Mouse (Mus musculus): ENCODE data around the gene Nmd3.

The Nmd3 gene

GRCm38 (mm10) chr3:69763630-69764565, 42.1 kb downstream of the Nmd3 start:
- DNase-seq: no peak

- DNase-seq: no peak
Observed at GRCm38 (mm10) chr3:69765206-69765605, 43.4 kb downstream of the Nmd3 start.

GRCm38 (mm10) chr3:69769150-69769549, 47.4 kb downstream of the Nmd3 start:
- DNase-seq: no peak

DNA sequence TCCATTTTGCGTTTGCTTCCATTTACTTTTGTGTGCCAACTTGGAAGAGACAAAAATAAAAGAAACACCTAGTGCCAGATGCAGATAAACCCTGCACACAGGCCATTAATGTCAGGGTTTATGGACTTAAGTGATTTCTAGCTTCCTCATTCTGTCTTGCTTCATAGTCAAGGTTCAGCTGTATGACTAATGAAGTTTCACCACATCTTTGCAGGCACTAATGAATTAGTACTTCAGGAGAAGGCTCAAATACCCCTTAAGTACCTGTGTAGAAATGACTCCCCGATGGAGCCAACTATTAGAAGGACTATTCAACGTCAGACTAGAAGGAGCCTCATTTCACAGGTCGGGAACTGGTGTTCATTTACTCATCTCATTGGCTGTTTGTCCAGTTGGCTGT, 51.6 kb downstream of the Nmd3 start:
- no peak for DNase-seq

DNA sequence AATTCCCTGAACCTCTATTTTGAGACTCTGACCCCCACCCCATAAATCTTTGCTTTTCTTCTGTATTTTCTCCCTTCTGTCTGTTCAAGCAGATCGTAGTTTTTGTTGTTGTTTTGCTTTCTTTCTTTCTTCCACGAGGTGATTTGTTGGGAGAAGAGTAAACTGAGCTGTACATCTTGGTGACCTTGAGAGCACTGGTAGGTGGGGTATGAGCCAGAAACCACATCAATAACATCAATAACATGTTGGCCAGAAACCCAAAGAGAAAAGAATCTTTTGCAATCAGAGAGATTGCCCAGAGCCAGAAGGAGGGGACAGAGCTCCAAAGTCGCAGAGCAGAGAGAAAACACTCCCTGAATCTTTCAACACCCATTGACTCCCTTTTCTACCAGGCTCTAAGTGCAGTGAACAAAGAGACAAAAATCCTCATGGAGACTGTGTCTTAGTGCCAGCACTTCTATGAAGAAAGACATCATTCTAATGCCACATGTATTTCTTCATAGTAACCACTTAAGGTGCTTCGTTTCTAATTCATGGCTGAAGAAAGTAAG, 57.5 kb downstream of the Nmd3 start:
- no peak for DNase-seq

DNA sequence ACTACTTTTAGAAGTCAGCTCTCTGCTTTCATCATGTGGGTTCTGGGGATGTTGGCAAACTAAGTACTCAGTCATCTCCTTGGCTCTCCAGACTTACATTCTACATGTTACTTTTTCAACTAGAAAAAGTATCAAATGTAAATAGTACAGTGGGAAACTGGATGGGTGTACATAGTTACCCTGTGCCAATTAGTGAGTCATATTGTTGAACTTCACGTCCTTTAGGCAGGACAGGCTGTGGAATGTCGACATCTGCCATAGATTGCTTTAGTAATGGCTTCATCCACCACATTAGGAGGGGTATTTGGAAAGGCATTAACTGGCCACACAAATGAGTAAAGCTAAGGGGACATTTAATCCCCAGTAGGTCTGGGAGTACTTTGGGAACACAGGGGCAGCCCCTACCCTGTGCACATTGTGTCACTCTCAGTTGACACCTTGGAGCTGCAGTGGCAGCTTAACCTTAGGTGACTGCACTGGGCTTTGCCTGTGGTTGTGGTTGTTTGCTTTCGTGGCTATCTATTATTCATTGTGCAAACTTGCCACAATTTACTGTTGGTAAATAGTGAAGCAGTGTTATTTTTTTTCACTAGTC, 71.1 kb downstream of the Nmd3 start:
- no peak for DNase-seq

GRCm38 (mm10) chr3:69797533-69797932, 75.7 kb downstream of the Nmd3 start:
- DNase-seq: peak; percentile 83

DNA sequence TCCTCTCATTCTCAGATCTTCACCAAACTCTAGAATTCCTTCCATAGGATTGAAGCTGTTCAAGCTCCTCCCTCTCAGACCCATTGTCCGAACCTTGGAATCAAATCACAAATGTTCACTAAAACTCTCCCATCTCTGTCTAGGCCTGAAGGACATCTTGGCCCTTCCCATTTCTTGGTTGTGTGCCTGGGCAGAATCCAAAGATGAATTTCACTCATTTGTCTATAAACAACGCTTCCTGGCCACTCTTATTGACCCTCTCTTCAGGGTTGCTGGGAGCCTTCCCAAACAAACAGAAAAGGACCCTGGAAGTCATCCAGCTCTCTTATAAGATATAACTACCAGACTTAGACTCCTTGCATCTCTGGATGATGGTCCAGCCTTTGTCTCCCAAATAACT, 76.2 kb downstream of the Nmd3 start:
- DNase-seq: no peak

DNA sequence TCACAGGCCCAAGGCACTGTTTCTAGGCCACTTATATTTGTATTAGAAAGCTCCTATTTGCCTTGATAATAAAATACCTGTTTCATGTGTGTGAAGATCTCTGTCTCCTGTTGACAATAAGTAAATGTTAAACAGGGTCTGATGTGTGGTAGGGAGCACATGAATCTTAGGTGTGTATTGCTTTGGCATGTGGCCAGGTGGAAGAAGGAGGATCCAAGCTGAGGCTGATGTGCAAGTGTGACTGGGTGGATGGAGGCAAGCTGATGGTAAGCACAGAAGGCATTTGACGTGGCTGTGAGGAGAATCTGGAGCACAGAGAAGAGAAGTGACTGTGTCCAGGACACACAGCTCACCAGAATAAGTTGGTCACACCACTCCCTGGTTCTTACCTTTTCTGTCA, 77.3 kb downstream of the Nmd3 start:
- no peak for DNase-seq

GRCm38 (mm10) chr3:69800829-69801384, 79.1 kb downstream of the Nmd3 start:
- DNase-seq: no peak

DNA sequence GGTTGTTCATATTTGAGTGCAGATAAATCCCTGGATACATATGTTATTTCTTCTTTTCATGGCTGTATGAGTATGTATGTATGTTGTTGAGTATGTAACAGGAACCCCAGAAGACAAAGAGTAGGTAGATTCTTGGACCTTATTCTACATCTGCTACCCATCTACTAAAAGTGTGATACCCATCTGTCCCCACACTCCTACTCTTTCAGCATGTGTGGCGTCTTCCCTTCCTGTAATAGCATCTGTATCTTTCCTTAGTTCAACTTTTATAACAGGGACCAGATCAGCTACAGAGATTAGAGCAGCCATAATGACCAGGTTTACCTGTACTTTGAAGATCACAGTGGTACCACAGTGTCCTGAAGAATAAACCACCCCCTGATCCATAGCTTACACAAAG, 81.4 kb downstream of the Nmd3 start:
- DNase-seq: no peak
